Mouse (Mus musculus) midbrain, embryonic 10.5 days (tissue): ENCODE results near the gene Tmub1. TPM values are rescaled to one million over a fixed set of nuclear protein-coding genes. Genes with fewer than 3 reads are reported as not detected.

Source experiments
- DNase-seq: peaks from one replicate; pipeline ENCODE4 v3.0.0-alpha.2; 2017; ENCODE audit warnings: low spot score
- H3K27ac ChIP-seq: fragments of 300-500 bp; sonication (generic); replicated peaks from 2 replicates; pipeline ENCODE4 v1.5.1; 2016; ENCODE audit warnings: mild to moderate bottlenecking
- H3K27me3 ChIP-seq: fragments of 300-500 bp; sonication (generic); 2 replicates; pipeline ENCODE4 v1.6.1; 2016; ENCODE audit warnings: low read depth, mild to moderate bottlenecking; ENCODE audit not compliant: poor library complexity, severe bottlenecking
- H3K36me3 ChIP-seq: fragments of 300-500 bp; sonication (generic); 2 replicates; pipeline ENCODE4 v1.6.1; 2016; ENCODE audit warnings: mild to moderate bottlenecking, moderate library complexity
- H3K4me1 ChIP-seq: fragments of 300-500 bp; sonication (generic); 2 replicates; pipeline ENCODE4 v1.6.1; 2016
- H3K4me3 ChIP-seq: fragments of 300-500 bp; sonication (generic); 2 replicates; pipeline ENCODE4 v1.5.1; 2016; ENCODE audit warnings: mild to moderate bottlenecking, moderate library complexity
- H3K9me3 ChIP-seq: fragments of 300-500 bp; sonication (generic); replicated peaks from 2 replicates; pipeline ENCODE4 v1.6.1; 2016; ENCODE audit warnings: mild to moderate bottlenecking
- WGBS: fragments of 180-500 bp; shearing (Covaris S2); methylation state at CpG from one replicate; pipeline ENCODE4 v1.1.7; 2016; 5-methylcytosine and 5-hydroxymethylcytosine counted together
- polyA plus RNA-seq: library from polyadenylated mRNA; unstranded; fragments of >200 nt; fragmentation: Nextera tagmentation; extraction: Ambion mirVana; gene quantifications from 2 replicates; pipeline ENCODE4 v1.2.1, GENCODE M21; 2016

Tmub1 gene
- polyA plus RNA-seq, 1 experiment from 2014 or later = 30.9 TPM

GRCm38 (mm10) chr5:24475476-24476241, 28.0 kb upstream of the Tmub1 start:
- H3K4me1 ChIP-seq = peaks cover 45% of the 10 kb centered on the region
- peaks cover 66% of the 10 kb centered on the region for H3K36me3 ChIP-seq
- H3K4me3 ChIP-seq = 0 out of 2 replicates have a peak overlapping the region, but pooled peaks have one; percentile 54
- 84% methylated on average over 6 of the region's 6 CpGs for WGBS
- no peak for DNase-seq
- H3K27me3 ChIP-seq = peaks cover 49% of the 10 kb centered on the region
- no peak overlapping the region for H3K27ac ChIP-seq
- no peaks in the 10 kb centered on the region for H3K9me3 ChIP-seq

- Histone ChIP-seq H3K27me3 (peaks cover 49% of the 10 kb centered on the region), H3K4me1 (peaks cover 37% of the 10 kb centered on the region)
- 2% methylated on average over 67 of the region's 67 CpGs for WGBS
These were observed 27.1 kb upstream of the Tmub1 start for GRCm38 (mm10) chr5:24474723-24475261.

GRCm38 (mm10) chr5:24474025-24474722, 26.5 kb upstream of the Tmub1 start:
- peak; percentile 53 for DNase-seq
- no peaks in the 10 kb centered on the region for H3K9me3 ChIP-seq
- 1% methylated on average over 77 of the region's 77 CpGs for WGBS
- H3K27ac ChIP-seq = peak overlapping the region; percentile 38
- peaks cover 34% of the 10 kb centered on the region for H3K4me1 ChIP-seq
- H3K36me3 ChIP-seq = peaks cover 51% of the 10 kb centered on the region
- peak overlapping the region; percentile 54 for H3K4me3 ChIP-seq
- H3K27me3 ChIP-seq = peaks cover 49% of the 10 kb centered on the region

More at GRCm38 (mm10) chr5:24474723-24475261, 27.1 kb upstream of the Tmub1 start:
- H3K36me3 ChIP-seq = peaks cover 57% of the 10 kb centered on the region
- peak overlapping the region; percentile 38; the same call in 1 of the 2 replicates for H3K27ac ChIP-seq
- no peaks in the 10 kb centered on the region for H3K9me3 ChIP-seq
- H3K4me3 ChIP-seq = peak overlapping the region; percentile 54
- DNase-seq = peak; percentile 53

- Histone ChIP-seq H3K4me3 (0 out of 2 replicates have a peak overlapping the region, but pooled peaks have one; percentile 11), H3K4me1 (peaks cover 34% of the 10 kb centered on the region), H3K27me3 (peaks cover 49% of the 10 kb centered on the region), H3K9me3 (no peaks in the 10 kb centered on the region), H3K27ac (no peak overlapping the region), H3K36me3 (peaks cover 40% of the 10 kb centered on the region)
- 13% methylated on average over 7 of the region's 7 CpGs for WGBS
- DNase-seq = no peak
These were observed 25.4 kb upstream of the Tmub1 start for GRCm38 (mm10) chr5:24472884-24473619.

GRCm38 (mm10) chr5:24470600-24470999, 22.9 kb upstream of the Tmub1 start:
- Histone ChIP-seq H3K36me3 (peaks cover 15% of the 10 kb centered on the region), H3K27ac (no peak overlapping the region), H3K27me3 (peaks cover 40% of the 10 kb centered on the region), H3K9me3 (no peaks in the 10 kb centered on the region), H3K4me3 (no peak overlapping the region), H3K4me1 (peaks cover 52% of the 10 kb centered on the region)
- 12% methylated on average over 5 of the region's 5 CpGs for WGBS
- peak; percentile 72 for DNase-seq

GRCm38 (mm10) chr5:24466762-24467161, 19.1 kb upstream of the Tmub1 start:
- no peaks in the 10 kb centered on the region for H3K9me3 ChIP-seq
- peaks cover 35% of the 10 kb centered on the region for H3K4me1 ChIP-seq
- DNase-seq = no peak
- peaks cover 12% of the 10 kb centered on the region for H3K36me3 ChIP-seq
- 48% methylated on average over 12 of the region's 12 CpGs for WGBS
- H3K27ac ChIP-seq = no peak overlapping the region
- peaks cover 2% of the 10 kb centered on the region; the same call in 1 of the 2 replicates for H3K27me3 ChIP-seq
- no peak overlapping the region for H3K4me3 ChIP-seq

GRCm38 (mm10) chr5:24455613-24456012, 8.0 kb upstream of the Tmub1 start:
- Histone ChIP-seq H3K4me3 (peak overlapping the region; percentile 85), H3K27ac (peak overlapping the region; percentile 95), H3K9me3 (no peaks in the 10 kb centered on the region), H3K4me1 (peaks cover 50% of the 10 kb centered on the region), H3K36me3 (peaks cover 52% of the 10 kb centered on the region), H3K27me3 (peaks cover 4% of the 10 kb centered on the region; the same call in 1 of the 2 replicates)
- DNase-seq = no peak
- 68% methylated on average over 7 of the region's 7 CpGs for WGBS

- Histone ChIP-seq H3K4me3 (peak overlapping the region; percentile 85), H3K4me1 (peaks cover 50% of the 10 kb centered on the region), H3K9me3 (no peaks in the 10 kb centered on the region), H3K27me3 (peaks cover 6% of the 10 kb centered on the region; the same call in 1 of the 2 replicates), H3K27ac (peak overlapping the region; percentile 95; the same call in 1 of the 2 replicates), H3K36me3 (peaks cover 46% of the 10 kb centered on the region)
- WGBS = 53% methylated on average over 3 of the region's 3 CpGs
- DNase-seq = no peak
These were observed 7.4 kb upstream of the Tmub1 start for GRCm38 (mm10) chr5:24455076-24455475.

- WGBS = 35% methylated on average over 2 of the region's 2 CpGs
- H3K4me1 ChIP-seq = peaks cover 50% of the 10 kb centered on the region
These were observed 6.3 kb upstream of the Tmub1 start for GRCm38 (mm10) chr5:24453985-24454303.

GRCm38 (mm10) chr5:24453283-24453984, 5.8 kb upstream of the Tmub1 start:
- H3K36me3 ChIP-seq = peaks cover 34% of the 10 kb centered on the region
- peak overlapping the region; percentile 95 for H3K27ac ChIP-seq
- peaks cover 22% of the 10 kb centered on the region for H3K27me3 ChIP-seq
- peak; percentile 42 for DNase-seq
- 11% methylated on average over 5 of the region's 5 CpGs for WGBS
- no peaks in the 10 kb centered on the region for H3K9me3 ChIP-seq
- peak overlapping the region; percentile 85 for H3K4me3 ChIP-seq
- peaks cover 50% of the 10 kb centered on the region for H3K4me1 ChIP-seq

More at GRCm38 (mm10) chr5:24453985-24454303, 6.3 kb upstream of the Tmub1 start:
- Histone ChIP-seq H3K27me3 (peaks cover 17% of the 10 kb centered on the region), H3K27ac (peak overlapping the region; percentile 95), H3K36me3 (peaks cover 39% of the 10 kb centered on the region), H3K9me3 (no peaks in the 10 kb centered on the region), H3K4me3 (peak overlapping the region; percentile 85)
- no peak for DNase-seq

GRCm38 (mm10) chr5:24452691-24453233, 5.1 kb upstream of the Tmub1 start:
- peak; percentile 37 for DNase-seq
- H3K27me3 ChIP-seq = peaks cover 25% of the 10 kb centered on the region
- no peaks in the 10 kb centered on the region for H3K9me3 ChIP-seq
- peak overlapping the region; percentile 85 for H3K4me3 ChIP-seq
- H3K27ac ChIP-seq = peak overlapping the region; percentile 95
- under 1% methylated on average over 29 of the region's 29 CpGs for WGBS
- peaks cover 55% of the 10 kb centered on the region for H3K4me1 ChIP-seq
- peaks cover 27% of the 10 kb centered on the region for H3K36me3 ChIP-seq
